Mouse (Mus musculus): ENCODE data around the gene Fbxo6. TPM values are rescaled to one million over a fixed set of nuclear protein-coding genes. Genes with fewer than 3 reads are reported as not detected.

Fbxo6 gene
- polyA plus RNA-seq, 1 experiment from 2014 or later = 10.8 TPM

DNA sequence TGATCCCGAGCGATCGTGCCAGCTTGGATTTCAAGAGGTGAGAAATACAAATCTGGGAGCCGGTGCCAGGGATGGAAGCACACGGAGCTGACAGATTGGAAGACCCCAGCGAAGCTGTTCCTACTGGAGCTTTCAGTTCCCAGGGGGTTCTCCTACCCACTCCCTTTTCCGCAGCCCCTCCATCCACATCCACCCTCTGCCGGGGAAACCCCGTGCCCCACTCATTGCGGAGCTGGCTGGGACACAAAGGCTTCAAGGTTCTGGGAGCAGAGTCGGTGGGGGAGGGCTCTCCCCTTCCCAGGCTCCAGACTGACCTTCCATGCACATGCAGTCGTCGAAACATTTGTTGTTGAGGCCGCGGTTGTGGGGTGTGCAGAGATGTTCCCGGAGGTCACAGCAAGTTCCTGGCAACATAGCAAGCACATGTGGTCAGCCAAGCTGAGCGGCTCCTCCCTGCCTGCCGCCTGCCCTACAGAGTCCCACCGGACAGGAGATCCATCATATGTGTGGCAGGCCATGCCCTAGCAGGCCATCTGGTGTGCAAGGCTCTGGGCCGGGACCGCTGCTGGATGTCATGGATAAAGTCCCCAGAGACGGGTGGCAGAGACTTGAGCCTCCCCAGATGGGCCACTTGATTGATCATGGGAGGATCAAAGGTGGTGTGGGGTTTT, 44.2 kb downstream of the Fbxo6 start:
- 63% methylated on average over 22 of the region's 22 CpGs for WGBS
- Histone ChIP-seq H3K9ac (no peak overlapping the region; the same call in 1 of the 2 replicates), H3K27ac (no peak overlapping the region), H3K36me3 (no peaks in the 10 kb centered on the region; the same call in 1 of the 2 replicates), H3K27me3 (no peaks in the 10 kb centered on the region; the same call in 1 of the 2 replicates), H3K4me3 (no peak overlapping the region), H3K4me1 (0 out of 2 replicates have a peak, but pooled peaks cover 4% of the 10 kb centered on the region), H3K4me2 (replicated peaks) (no peak overlapping the region), H3K9me3 (no peaks in the 10 kb centered on the region)
- ATAC-seq (ENCODE audit: insufficient number of reproducible peaks, insufficient read depth, low FRiP score, low TSS enrichment) = no peak

DNA sequence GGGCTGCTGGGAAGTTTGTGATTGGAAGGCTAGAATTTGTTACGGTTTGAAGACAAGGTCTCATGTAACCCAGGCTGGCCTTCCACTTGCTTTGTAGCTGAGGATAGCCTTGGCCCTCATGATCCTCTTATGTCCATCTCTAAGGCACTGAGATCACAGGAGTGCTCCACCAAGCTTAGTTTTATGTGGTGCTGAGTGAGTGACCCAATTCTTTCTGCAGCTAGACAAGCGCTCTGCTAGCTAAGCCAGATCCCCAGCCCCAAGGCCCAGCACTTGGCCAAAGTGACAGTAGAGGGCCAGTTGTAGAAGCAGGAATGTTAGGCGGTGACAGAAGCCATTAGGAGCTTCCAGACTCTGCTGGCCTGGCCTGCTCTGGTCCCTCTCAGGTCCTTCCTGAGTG, 47.8 kb downstream of the Fbxo6 start:
- Histone ChIP-seq H3K27ac (no peak overlapping the region), H3K36me3 (no peaks in the 10 kb centered on the region; the same call in 1 of the 2 replicates), H3K4me2 (replicated peaks) (no peak overlapping the region), H3K27me3 (no peaks in the 10 kb centered on the region; the same call in 1 of the 2 replicates), H3K9ac (no peak overlapping the region), H3K4me3 (no peak overlapping the region), H3K4me1 (peaks cover 9% of the 10 kb centered on the region), H3K9me3 (no peaks in the 10 kb centered on the region)
- ATAC-seq (ENCODE audit: insufficient number of reproducible peaks, insufficient read depth, low FRiP score, low TSS enrichment) = no peak
- 80% methylated on average over 3 of the region's 3 CpGs for WGBS

DNA sequence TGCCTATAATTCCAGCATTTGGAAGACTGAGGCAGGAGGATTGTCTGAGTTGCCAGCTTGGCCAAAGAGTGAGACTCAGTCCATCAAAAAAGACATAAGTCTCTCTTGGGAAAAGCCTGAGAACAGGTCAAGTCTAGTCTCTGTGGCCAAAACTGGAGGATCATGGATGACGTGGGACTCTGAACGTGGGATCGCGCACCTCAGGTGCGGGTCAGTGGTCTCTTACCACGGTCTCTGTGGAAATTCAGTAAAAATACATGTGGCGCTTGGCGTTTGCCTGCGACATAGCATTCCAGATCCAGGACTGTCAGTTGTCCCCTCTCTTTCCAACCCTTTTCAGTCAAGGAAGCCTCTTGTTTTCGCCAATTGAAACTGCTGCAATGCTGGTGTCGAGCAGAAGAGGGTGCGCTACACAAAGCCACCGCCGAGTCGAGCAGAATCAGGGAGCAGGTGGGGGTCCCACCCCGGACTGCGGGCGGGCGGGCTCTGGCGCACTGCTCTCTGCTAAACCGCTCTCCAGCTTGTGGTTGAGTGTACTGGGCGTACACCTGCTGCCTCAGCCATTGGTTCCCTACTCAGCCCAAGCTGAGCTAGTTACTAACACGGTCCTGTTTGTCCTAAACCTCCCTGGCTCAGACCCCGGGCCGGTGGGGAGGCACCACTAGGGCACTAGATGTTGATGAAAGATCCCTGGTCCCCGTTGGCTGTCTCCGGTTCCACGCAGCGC, 50.0 kb downstream of the Fbxo6 start:
- H3K9ac ChIP-seq = peak overlapping the region; percentile 24; the same call in 1 of the 2 replicates
- peak overlapping the region; percentile 49 for H3K4me2 ChIP-seq (replicated peaks)
- peak overlapping the region; percentile 21 for H3K4me3 ChIP-seq
- ATAC-seq (ENCODE audit: insufficient number of reproducible peaks, insufficient read depth, low FRiP score, low TSS enrichment) = peak; percentile 85
- H3K36me3 ChIP-seq = no peaks in the 10 kb centered on the region
- H3K27me3 ChIP-seq = no peaks in the 10 kb centered on the region
- peaks cover 5% of the 10 kb centered on the region for H3K4me1 ChIP-seq
- 18% methylated on average over 29 of the region's 29 CpGs for WGBS
- H3K9me3 ChIP-seq = no peaks in the 10 kb centered on the region
- H3K27ac ChIP-seq = no peak overlapping the region

- H3K4me2 ChIP-seq (replicated peaks) = no peak overlapping the region
- H3K36me3 ChIP-seq = no peaks in the 10 kb centered on the region
- H3K27ac ChIP-seq = no peak overlapping the region
- no peaks in the 10 kb centered on the region for H3K27me3 ChIP-seq
- H3K4me1 ChIP-seq = peaks cover 5% of the 10 kb centered on the region
- H3K4me3 ChIP-seq = no peak overlapping the region
- no peak overlapping the region for H3K9ac ChIP-seq
- 84% methylated on average over 3 of the region's 3 CpGs for WGBS
- H3K9me3 ChIP-seq = no peaks in the 10 kb centered on the region
- no peak for ATAC-seq (ENCODE audit: insufficient number of reproducible peaks, insufficient read depth, low FRiP score, low TSS enrichment)
These were observed 53.3 kb downstream of the Fbxo6 start for GRCm38 (mm10) chr4:148098666-148099065.

DNA sequence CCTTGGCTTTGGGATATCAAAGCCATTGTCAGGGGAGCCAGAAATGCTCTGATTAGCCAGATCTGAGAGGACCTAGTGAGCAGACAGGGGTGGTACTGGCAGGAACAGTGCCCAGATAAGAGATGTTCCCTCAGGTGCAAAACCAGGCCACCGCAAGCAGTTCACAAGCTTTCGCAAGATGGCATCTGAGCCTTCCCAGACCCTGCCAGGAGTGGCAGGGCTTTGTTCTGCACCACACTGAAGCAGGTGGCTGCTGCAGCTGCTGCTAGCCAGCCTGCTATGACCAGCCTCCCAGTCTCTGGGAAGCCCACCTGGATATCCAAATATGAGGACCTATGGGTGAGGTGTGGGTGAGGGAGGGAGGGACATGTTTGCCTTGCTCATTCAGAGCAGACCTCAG, 54.0 kb downstream of the Fbxo6 start:
- H3K4me2 ChIP-seq (replicated peaks) = no peak overlapping the region
- no peak for ATAC-seq (ENCODE audit: insufficient number of reproducible peaks, insufficient read depth, low FRiP score, low TSS enrichment)
- WGBS = 93% methylated on average over 2 of the region's 2 CpGs
- no peaks in the 10 kb centered on the region for H3K9me3 ChIP-seq
- H3K36me3 ChIP-seq = no peaks in the 10 kb centered on the region
- H3K4me1 ChIP-seq = peaks cover 5% of the 10 kb centered on the region
- H3K27me3 ChIP-seq = no peaks in the 10 kb centered on the region
- H3K27ac ChIP-seq = no peak overlapping the region
- H3K9ac ChIP-seq = no peak overlapping the region
- no peak overlapping the region for H3K4me3 ChIP-seq

Small RNAs within 50 kb of the gene (microRNA-seq; reads per million reads assigned to microRNA genes)
- not detected for gene Mir7022

Other genes starting within 250 kb of the Fbxo6 start
- 38.2 and 42.6 TPM in 2 replicates for gene Mfn2, start 247.4 kb downstream of the Fbxo6 start, polyA plus RNA-seq (2016; fragmentation: Nextera tagmentation; extraction: Ambion mirVana)
- gene Plod1, start 215.4 kb downstream of the Fbxo6 start, polyA plus RNA-seq (2016; fragmentation: Nextera tagmentation; extraction: Ambion mirVana) = 52.9 and 54.8 TPM in 2 replicates
- gene 2510039O18Rik, start 211.2 kb downstream of the Fbxo6 start, polyA plus RNA-seq (2016; fragmentation: Nextera tagmentation; extraction: Ambion mirVana) = 25.4 and 25.6 TPM in 2 replicates
- gene Nppb, start 166.4 kb downstream of the Fbxo6 start, polyA plus RNA-seq (2016; fragmentation: Nextera tagmentation; extraction: Ambion mirVana) = not detected in 2 replicates
- 0.64 and 10.6 TPM in 2 replicates for gene Nppa, start 151.4 kb downstream of the Fbxo6 start, polyA plus RNA-seq (2016; fragmentation: Nextera tagmentation; extraction: Ambion mirVana)
- 10.5 and 10.6 TPM in 2 replicates for gene Clcn6, start 113.3 kb downstream of the Fbxo6 start, polyA plus RNA-seq (2016; fragmentation: Nextera tagmentation; extraction: Ambion mirVana)
- 25.7 and 29.1 TPM in 2 replicates for gene Mthfr, start 113.1 kb downstream of the Fbxo6 start, polyA plus RNA-seq (2016; fragmentation: Nextera tagmentation; extraction: Ambion mirVana)
- 12.0 and 14.0 TPM in 2 replicates for gene Agtrap, start 64.1 kb downstream of the Fbxo6 start, polyA plus RNA-seq (2016; fragmentation: Nextera tagmentation; extraction: Ambion mirVana)
- 80.2 and 87.3 TPM in 2 replicates for gene Mad2l2, start 21.8 kb downstream of the Fbxo6 start, polyA plus RNA-seq (2016; fragmentation: Nextera tagmentation; extraction: Ambion mirVana)
- gene Draxin, start 21.4 kb downstream of the Fbxo6 start, polyA plus RNA-seq (2016; fragmentation: Nextera tagmentation; extraction: Ambion mirVana) = 1.7 and 1.8 TPM in 2 replicates
- gene Fbxo44, start 8.3 kb upstream of the Fbxo6 start, polyA plus RNA-seq (2016; fragmentation: Nextera tagmentation; extraction: Ambion mirVana) = 19.7 and 23.6 TPM in 2 replicates
- gene Fbxo2, start 8.5 kb upstream of the Fbxo6 start, polyA plus RNA-seq (2016; fragmentation: Nextera tagmentation; extraction: Ambion mirVana) = 4.1 and 4.7 TPM in 2 replicates
- 0.65 and 0.74 TPM in 2 replicates for gene Disp3, start 135.8 kb upstream of the Fbxo6 start, polyA plus RNA-seq (2016; fragmentation: Nextera tagmentation; extraction: Ambion mirVana)